Mouse (Mus musculus) frontal cortex, postnatal 10 days (tissue): ENCODE results near the gene Tbk1.

ENCODE experiments used
- DNase-seq, 2 experiments: peaks; one replicate each; pipeline ENCODE4 v3.0.0; 2022; ENCODE audit warnings: low spot score in 2 of 2, mixed read lengths in 1 of 2

Tbk1 gene

DNA sequence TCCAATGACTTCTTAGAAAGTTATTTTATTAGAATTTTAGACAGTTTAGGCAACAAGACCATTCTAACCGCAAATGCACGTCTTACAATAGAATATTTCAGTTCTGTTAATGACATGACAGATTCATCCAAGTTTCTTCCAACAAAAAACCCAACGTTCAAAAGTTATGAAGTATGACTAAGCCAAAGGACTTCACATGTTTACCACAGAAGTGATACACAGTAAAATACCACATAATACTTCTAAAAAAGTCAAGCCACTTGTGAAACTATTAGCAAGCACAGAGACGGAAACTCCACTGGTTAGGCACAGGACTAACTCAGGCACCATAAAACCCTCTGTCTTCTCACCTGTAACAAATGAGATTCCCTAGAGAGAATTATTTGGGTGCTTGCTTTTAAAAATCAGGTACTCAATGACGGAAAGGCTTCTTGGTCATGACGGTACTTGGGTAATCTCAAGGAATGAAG lies 819 bp upstream of the Tbk1 start:
- no peak for DNase-seq

DNA sequence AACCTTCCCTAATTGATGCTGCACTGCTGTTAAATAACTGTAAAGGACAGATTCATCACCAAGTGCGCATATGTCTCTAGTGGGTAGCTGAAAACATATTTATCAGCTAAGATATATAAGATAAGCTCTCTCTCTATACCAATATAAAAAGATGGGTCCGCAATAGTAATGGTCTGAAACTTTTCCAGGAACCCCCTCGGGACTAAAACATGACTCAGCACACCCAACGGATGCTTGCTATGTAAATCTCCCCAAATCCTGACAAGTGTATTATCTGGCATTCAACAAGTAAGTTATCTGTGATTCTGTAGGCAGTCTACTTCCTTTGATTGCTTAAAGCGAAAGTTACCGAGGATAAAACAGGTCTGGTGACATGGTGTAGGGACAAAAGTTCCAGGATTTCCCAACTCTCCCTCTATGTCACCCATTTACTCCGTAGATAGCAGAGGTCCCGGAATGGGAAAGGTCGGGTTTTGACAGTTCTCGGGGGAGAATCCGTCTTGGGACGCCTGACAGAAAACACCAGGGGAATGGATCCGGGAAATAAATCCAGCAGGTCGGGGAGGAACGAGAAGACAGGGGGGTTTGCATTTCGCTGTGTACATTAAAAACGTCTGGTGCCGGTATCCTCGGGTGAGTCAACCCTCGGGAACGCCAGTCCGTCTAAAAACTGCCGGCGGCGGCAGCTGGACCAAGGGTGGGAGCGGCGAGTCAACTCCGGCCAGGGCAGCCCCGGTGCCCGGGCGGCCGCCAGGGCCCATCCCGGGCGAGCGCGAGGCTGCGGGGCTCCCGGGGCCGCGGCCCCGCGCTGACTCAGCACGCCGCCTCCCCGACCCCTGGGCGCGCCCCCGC lies 570 bp downstream of the Tbk1 start:
- DNase-seq = no peak

DNA sequence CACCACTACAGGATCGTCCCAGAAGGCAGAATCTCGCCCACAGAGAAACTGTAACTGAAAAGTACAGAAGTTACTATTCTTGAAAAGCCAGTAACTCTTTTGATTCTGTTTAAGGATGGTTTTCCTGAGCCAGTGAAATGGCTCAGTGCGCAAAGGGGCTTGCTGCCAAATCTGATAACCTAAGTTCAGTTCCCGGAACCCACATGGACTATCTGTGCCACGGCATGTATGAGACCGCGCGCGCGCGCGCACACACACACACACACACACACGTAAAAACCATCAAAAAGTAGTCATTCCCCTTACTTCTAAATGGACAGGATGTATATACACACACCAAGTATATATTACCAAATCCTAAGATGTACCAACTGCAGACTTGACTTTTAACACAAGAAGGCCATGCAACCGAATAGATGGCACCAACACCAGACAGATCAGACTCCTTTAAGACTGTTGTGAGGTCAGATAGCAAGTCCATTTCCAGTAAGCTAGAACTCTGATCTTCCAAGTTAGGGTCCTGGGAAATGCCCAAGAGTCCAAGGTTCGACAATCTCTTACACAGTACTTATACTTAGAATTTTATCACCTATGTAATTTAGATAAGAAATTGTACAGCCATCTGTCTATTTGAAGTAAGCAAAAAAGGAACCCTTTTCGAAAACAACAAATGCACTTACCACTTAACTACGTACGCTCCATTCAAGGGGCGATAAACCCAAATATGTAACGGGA lies 1.4 kb downstream of the Tbk1 start:
- DNase-seq = no peak

DNA sequence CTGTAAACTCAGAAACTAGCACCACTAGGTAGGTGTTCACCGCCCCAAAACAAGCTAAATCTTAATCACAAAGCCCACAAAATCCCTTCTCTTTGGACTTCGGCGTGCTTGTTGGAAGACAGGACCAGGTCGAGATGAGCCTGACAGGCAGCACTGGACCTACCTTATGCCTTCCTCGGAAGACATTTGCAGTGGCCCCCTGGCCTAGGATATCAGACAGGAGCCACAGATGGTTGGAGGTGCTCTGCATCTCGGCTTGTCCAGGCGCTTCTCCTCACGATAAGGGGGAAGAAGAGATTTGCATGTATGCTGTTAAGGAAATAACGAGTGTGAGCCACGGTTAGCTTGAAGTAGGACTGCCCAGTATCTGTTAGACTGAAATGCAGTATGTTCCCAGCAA lies 2.6 kb downstream of the Tbk1 start:
- DNase-seq = no peak

DNA sequence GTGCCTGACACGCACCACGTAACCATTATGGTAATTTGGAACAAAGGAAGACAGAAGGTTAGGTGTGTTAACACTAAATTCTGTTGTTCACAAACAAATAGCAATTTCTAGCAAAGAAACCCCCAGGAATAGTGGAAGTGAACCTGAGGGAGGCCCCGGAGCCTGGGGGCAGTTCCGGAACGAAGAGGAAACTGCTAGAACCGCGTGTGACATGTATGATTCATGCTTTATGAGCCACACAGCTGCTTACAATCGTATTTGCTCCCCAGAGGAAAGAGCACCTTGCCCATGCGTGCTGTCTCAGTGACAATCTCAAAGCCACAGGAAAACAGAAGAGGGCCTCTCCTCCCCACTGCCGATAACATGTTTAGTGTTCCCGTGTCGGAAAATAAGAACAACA lies 3.6 kb downstream of the Tbk1 start:
- DNase-seq = no peak

DNA sequence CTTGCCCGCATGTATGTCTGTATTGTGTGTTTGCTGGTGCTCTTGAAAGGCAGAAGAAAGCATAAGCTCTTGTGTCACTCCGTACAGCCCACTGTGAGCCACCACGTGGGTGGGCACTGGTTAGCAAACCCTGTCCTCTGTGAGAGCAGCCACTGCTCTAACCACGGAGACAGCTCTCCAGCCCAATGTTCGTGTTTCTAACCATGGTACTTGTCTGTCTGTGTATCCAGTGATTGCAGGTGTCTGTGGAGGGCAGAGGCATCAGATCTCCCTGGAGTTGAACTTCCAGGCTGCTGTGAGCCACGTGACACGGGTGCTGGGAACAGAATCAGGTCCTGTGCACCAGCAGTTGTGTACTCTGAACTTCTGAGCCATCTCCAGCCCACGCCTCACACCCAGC lies 4.3 kb downstream of the Tbk1 start:
- DNase-seq = no peak

DNA sequence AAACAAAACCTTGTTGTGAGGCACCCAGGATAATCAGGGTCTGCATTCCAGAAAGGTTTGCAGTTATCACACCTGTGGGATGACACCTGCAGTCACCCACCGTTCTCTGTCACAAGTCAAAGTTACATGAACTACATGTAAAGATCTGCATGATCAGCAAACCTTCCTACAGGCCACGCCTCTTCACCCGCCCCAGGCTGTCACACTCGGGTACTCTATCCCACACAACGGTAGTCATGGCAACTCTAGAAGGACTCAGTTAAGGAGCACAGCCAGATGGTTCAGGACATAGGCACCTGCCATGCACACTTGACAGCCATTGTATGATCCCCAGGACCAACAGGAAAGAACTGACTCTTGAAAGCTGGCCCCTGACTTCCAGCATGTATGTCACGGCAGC lies 5.2 kb downstream of the Tbk1 start:
- no peak for DNase-seq

DNA sequence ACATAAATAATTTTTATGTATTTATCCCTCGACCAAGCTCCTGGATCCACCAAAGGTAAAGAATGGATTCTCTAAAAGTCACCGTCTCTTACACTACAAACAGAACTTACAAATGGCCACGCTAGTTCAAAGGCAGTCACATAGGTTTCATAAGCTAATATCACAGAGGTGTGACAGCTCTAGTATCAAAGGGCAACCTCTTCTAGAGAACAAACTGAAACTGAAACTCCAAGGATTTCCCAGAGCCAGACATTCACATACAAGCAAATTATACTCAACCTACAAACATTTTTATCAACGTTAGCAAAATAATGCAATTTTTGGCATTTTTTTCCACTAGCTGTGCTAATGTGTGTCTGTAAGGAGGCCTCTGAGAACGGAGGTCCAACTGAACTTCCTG lies 6.2 kb downstream of the Tbk1 start:
- DNase-seq = no peak

DNA sequence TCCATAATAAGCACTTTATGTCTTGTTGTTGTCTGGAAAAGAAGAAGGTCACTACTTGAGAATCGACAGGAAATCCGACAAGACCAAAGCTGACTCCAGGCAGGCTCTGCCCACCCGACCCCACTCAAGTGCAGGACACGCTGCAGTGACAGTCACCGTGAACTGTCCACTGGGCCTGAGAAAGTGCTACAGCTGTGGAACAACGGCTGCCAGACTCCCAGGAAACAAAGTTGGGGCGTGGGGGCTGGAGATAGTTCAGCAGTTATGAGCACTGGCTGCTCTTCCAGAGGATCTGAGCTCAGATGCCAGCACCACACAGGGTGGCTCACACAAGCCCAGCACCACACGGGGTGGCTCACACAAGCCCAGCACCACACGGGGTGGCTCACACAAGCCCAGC lies 10.2 kb downstream of the Tbk1 start:
- no peak for DNase-seq

DNA sequence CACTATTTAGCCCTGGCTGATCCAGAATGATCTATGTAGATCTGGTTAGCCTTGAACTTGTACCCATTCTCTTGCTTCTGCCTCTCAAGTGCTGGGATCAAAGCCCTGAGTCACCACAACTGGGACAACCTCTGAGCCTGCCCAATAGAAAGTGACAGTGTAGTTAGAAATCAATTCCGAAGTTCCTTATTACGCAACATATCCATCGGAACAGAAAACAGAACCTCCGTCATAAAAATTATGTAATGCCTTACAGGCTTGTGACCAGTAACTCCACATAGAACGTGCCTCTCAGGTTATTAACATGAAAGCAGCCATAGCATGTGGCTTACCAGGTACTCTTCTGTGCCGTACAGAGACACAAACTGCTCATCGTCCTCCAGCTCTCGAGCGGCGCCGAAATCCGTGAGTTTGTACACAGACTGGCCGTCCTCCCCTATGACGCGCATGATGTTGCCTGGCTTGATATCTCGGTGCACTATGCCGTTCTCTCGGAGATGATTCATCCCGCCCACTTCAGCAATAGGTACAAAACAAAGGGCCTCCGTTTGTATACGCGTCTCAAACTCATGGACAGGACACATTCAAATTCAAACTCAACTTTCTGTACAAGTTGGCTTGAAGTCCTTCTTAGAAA lies 15.0 kb downstream of the Tbk1 start:
- no peak for DNase-seq

DNA sequence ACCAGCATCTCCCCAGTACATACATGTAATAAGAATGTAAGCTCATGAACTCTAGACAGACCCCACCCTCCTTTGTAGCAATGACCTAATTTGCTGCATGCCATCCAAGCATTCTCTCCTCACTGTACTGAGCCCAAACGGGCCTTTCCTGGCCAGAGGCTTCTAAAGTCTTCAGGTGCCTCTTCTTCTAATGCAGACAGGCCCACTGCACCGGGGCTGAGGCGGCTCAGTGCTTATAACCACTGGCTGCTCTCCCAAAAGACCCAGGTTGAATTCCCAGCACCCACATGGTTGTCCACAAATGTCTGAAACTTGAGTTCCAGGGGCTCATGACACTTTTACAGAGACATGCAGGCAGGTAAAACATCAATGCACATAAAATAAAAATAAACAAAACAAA lies 15.6 kb downstream of the Tbk1 start:
- no peak for DNase-seq

DNA sequence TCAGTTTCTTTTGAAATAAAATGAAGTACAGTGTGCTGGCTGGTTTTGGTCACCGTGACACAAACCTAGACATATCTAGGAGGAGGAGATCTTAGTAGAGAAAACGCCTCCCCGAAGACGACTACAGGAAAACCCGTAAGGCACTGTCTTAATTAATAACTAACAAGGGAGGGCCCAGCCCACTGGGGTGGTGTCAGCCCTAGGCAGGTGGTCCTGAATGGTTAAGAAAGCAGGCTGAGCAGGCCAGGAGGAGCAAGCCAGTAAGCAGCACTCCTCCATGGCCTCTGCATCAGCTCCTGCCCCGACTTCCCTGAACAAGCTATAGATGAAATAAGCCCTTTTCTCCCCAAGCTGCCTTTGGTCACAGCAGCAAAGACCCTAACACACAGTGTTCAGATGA lies 16.8 kb downstream of the Tbk1 start:
- DNase-seq = no peak

DNA sequence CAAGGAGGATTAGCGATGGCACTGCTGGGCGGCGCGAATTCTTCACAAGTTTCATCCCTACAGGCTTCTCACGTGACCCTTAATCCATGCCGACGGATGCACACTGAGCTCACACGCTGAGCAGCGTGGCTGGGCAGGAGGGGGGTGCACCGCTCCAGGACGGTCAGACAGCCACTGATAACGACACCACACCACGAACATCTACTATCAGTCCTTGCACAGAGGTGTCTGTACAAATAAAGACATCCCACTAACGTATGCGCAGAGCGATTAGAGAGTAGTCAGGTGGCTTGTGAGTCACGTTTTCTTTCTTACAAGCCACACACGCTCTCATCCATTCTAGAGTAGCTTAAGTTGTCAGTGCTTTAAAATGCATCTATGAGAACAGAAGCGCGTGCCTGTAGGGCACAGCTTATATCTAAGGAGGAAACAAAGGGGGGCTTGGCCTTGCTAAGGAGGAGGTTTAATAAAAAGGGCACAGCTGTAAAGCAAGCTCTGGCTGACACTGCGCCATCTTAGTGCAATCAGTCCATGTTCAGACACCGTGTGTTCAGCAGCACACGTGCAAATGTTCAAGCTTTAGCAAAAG lies 17.5 kb downstream of the Tbk1 start:
- no peak for DNase-seq

DNA sequence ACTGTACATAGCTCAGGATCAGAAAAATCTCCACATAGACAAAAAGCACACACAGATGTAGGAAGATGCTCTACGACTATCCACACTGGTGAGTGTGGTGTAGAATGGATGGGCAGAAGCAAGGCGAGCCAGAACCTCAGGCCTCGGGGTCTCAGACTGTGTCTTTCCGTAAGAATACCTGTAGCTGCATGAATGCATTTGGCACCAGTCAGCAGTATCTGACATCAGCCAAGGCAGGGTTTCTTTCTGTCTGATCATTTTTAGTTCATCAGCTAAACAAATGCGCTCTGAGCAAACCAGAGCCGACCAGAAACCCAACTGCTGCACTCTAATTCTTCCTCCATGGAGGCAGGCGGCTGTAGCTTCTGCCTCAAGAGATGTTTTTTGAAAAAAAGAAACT lies 18.1 kb downstream of the Tbk1 start:
- DNase-seq = no peak

DNA sequence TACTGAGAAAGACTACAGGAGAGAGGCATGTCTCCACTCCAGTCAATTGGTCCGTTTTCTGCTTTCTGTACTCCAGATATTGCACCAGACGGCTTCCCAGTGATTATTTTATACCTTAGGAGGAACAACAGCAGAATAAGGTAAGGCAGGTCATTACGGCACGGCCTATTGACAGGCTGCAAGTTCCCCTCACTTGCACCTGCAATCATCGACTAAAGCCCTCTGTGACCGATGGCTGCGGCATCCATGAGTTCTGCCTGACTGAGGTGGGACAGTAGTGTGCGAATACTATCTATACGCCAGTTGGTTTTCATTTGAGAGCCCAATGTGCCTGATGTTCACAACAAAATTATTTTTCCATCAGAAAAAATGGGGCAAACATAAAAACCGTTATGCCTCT lies 18.6 kb downstream of the Tbk1 start:
- DNase-seq = no peak

DNA sequence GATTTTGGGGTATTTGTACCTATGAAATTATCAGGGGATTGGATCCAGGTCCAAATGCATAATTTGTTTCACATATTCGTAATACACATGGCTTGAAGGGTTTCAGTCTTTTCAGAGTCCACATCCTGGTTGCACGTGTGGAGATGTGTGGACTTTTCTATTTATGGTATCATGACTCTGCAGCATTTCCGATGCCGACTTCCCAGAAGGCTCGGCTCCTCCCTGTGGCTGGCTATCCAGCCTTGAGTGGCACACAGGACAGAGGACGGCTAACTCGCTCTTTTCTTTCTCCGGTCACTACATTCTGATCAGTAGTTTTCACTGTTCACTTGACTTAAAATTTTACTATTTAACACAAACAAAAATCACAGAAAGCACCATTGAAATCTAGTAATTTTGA lies 22.1 kb downstream of the Tbk1 start:
- no peak for DNase-seq

DNA sequence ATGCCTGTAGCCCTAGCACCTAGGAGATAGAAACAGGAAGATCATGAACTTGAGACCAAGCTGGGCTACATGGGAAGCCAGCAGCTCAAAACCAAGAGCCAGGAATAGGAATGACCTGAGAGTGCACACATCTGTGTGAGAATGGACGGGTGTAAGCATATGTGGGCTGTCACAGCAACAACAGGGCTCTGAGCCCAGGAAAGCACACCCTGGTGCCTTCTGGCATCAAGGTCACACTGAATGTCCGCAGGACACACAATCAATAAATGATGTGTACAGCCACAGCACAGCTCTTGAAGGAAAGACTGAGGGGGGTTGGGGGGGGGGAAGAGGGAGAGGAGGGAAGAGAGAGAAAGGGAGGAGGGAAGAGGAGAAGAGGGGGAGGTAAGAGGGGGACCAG lies 28.4 kb downstream of the Tbk1 start:
- DNase-seq = no peak

DNA sequence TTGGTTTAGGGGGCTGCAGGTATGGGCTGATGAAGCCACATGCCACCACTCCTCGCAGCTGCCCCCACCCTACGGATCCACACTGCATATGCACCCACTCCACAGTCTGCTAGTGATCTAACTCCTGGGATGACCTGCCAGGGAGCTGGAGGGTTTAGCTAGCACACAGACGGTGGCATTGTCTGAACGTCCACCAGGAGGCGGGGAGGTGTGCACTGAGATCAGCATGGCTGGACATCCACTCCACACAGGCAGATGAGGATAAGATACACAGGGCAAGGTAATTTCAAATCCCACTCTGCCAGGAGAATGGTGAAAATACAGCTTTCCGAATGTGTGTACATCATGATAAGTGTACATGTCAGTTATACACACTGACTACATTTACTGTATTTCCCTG lies 30.3 kb downstream of the Tbk1 start:
- DNase-seq = no peak

DNA sequence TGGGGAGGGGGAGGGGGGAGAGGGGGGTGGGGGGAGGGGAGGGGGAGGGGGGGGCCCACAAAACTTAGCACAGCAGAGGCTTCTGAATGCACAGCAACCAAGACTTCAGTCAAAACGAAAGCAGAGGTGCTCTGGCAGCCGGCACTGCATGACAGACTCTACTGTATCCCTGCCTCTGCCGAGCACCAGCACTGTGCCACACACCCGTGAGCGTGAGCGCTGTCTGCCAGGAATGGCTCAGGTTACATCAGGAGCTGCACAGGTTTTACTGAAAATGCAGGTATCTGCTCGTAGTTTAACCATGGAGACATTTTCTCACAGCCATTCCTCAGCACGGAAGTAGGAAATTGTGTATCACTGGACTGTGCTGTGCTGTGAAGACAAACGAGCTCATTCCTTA lies 36.3 kb downstream of the Tbk1 start:
- DNase-seq = no peak

DNA sequence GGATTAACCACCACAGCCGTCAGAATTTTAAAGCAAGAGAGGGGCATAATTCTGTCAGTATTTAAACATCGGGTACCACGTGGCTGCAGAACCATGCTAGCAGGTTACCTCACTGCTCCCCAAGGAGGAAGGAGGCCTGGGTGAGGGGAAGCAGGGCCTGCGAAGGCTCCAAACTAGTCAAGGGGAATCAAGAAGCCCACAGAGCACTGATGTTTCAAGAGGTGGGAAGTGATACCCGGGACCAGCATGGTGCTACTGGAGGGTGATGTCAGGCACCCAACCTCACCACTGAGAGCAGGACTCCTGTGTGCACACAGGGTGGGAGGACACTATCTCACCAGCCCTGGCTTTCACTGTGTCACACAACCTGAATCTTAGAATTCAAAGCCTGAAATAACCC lies 36.9 kb downstream of the Tbk1 start:
- DNase-seq = no peak

DNA sequence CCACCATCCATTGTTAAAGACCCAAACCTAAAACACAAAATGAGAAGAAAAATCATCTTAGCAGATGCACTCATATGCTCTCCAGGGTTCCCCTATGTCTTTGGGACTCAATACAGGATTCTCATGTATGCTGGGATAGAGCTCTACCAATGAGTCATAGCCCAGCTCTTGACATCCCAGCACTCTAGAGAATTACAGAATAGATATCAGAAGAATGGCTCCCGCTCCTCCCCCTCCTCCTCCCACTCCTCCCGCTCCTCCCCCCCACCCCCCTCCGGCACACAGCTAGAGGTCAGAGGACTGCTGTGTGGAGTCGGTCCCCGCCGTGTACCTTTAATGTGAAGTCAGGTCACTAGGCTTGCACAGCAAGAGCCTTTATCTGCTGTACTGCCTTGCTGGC lies 39.4 kb downstream of the Tbk1 start:
- no peak for DNase-seq

DNA sequence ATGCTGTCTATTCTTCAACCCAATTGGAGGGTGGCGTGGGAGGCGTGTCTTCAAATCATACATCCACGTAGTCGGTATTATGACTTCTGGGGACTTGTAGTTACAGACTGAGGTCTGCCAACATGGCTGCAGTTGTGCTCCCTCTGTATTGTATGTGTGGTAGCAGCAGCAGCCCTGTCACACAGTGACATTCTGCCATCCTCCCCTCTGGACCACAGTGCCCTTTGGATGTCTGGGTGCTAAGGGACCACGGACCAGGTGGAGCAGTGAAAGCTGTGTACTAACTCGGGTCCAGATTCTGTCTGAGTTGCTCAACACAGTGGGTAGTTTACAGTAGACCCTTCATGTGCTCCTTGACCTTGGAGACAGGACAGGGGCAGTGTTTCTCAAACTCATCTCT lies 43.0 kb downstream of the Tbk1 start:
- DNase-seq = no peak

DNA sequence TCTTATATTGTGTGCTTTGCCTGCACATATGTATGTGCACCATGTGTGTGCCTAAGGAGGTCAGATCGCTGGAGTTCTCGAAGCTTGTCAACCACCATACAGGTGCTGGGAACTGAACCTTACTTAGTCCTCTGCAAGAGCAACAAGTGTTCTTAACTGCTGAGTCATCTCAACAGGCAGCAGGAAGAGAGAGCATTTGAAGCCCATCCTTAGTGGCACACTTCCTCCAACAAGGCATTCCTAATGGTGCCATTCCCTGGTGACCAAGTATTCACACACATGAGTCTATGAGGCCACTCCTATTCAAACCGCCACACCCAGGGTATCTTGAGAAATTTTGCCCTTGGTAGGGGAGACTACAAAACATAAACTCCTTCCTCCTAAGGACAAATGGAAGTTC lies 44.4 kb downstream of the Tbk1 start:
- DNase-seq = no peak
